Mouse (Mus musculus) left cerebral cortex, postnatal 36 days (tissue): Measurements from ENCODE around the gene Tbc1d1. TPM values are rescaled to one million over a fixed set of nuclear protein-coding genes. Genes with fewer than 3 reads are reported as not detected.

ENCODE experiments used
- DNase-seq, 2 experiments: peaks; one replicate each; pipeline ENCODE4 v3.0.0; 2021 to 2022; ENCODE audit warnings: low spot score in 2 of 2, mixed read lengths in 1 of 2
- intact Hi-C: fragments of 180-260 bp; cut with DNase I; formaldehyde crosslinking; loops from one replicate; pipeline ENCODE4 v1.15.1; 2025
- total RNA-seq, 2 experiments: library from RNA; stranded (reverse); gene quantifications; 2 replicates each; pipeline ENCODE4 v1.2.3; 2021

Gene Tbc1d1
- total RNA-seq, 2 experiments from 2014 or later, result 15.6 to 19.5 TPM

DNA sequence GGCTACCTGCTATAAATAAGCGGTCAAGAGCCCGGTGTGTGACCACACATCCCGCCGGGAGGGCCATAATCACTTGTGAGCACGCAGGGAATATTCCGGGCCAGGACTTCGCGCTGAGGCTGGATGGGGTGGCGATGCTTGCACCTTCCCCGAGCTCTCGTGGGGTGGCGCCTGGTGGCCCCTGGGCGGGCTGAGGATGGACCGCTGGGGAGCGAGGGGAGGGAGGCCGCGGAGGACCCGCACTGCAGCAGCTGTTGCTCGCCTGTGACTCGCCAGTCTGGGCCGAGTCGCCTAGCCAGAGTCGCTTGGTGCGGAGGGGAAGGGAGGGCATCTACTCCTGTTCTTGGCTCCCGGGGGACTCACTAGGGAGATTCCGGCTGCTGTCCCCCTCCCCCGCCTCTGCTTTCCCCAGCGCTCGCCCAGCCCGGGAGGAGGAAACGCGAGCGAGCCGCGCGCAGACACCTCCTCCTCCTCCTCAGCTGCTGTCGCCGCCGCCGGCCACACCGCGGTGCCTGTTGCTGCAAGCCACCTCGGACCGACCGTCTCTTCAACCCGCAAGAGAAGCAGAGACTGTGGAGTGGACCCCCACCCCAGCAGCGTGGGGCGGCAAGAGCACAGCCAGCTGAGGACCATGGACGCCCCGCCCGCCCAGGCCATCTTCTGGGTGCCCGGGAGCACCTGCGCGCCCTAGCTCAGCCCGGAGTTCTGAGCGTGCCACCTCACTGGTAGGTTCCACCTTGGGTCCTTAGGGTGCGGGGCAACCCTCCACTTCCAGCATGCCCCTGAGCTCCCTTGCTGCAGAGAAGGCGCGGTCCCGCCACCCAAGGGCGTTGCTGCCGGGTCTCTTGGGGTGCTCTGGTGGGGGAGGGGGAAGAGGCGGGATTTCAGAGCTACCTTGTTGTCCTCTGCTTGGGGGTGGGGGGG is 3.9 kb downstream of the Tbc1d1 start:
- DNase-seq, result peak; percentile 78 to 82
- intact Hi-C loops, result no loop called here

DNA sequence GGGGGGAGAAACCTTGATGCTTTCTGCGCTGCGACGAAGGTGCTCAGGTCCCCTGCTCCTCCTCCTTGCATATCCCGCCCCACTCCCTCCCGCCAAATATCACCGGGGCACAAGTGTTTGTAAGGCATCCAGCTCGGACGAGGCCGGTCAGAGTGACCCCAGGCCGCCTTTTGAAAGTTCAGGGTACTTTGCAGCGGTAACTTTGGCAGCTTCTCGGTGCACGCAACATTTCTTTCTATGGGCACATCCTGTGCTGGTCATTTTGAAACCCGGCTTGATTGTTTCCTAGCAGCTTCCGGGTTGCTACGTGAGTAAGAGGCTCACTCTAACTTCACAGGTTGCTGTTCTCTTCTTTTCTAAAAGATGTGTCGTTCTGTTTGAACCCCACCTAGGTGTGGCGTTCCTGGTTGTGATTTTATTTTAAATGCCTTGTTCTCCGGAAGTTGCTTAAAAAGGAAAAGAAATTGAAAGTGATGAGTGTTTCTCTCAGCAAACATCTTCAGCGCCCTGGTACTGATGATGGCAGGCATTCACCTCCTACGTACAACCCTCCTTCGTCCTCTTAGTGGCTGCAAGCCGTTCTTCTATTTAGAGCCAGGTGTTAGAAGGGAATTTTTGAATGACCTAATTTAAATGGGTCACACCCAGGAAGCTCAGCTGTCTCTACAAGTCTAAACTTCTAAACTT is 4.7 kb downstream of the Tbc1d1 start:
- intact Hi-C loops, result no loop called here
- DNase-seq, result peak in 1 of 2 experiments; percentile 13

DNA sequence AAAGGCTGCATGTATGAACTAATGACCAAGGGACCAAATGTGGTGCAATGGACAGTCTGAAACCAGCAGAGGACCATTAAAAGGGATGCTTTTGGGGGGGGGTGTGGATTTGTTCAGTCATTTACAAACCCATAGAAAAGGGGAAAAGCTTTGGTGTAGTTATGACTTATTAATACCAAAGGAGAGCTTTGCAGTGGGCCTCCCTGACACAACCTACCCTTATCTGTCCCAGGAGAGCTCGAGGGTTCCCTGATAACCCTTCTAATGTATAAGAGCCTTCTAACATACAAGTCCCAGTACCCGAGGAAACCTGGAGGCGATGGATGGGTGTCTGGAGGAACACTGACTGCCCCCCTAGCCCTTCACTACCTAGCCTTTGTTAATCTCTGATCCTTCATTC is 5.8 kb downstream of the Tbc1d1 start:
- intact Hi-C loops, result no loop called here
- no peak for DNase-seq

DNA sequence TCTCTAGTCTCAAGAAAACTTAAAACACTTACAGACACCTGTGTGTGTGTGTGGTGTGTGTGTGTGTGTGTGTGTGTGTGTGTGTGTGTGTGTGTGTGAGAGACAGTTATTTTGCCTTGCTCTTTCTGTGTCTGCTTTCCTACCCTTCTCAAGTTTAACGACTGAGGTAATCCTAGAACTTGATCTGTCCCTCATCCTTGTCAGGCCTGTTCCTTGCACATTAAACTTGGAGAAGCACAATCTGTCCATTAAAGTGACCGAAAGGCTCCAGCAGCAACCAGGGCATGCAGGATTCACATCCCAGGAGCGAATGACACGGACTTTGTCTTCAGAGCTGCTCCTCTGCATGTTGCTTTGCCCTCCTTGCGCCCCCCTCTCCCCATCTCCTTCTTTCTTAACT is 6.5 kb downstream of the Tbc1d1 start:
- no peak for DNase-seq
- intact Hi-C loops, result no loop called here

DNA sequence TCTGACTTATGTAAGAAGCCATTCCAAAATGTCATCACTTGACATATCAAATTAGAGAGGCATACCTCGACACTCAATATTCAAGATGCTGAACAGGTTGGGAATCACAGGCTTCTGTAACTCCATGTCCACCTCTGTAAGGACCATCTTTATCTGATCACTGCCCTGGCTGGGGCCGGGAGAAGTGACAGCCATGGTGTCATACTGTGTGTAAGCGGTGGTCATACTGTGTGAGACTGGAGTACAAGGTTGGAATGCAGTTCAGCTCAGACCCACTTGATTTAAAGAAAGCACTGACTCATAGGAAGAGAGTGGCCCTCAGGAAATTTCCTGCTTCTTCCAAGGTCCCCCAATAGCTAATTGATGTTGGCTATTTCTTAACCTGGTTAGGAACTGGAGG is 8.3 kb downstream of the Tbc1d1 start:
- DNase-seq, result no peak
- intact Hi-C loops, result no loop called here

DNA sequence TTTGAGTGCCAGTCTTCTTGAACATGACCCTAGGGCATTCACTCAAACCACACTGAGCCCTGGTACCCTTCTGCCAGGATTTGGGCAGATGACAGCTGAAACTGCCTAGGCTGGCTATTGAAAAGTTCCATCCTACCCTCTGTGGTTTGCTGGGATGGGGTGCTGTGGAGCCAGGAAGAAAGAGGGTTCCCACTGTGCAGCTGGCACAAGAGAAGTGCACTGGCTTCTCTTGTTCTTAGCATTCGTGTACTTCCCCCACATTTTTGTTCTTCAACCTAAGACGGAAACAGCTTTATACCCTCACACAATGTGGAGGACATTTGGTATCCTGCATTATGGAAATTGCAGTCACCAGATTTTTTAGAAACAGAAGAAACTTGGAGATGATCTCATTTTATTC is 9.7 kb downstream of the Tbc1d1 start:
- intact Hi-C loops, result no loop called here
- peak in 1 of 2 experiments; percentile 15 for DNase-seq

DNA sequence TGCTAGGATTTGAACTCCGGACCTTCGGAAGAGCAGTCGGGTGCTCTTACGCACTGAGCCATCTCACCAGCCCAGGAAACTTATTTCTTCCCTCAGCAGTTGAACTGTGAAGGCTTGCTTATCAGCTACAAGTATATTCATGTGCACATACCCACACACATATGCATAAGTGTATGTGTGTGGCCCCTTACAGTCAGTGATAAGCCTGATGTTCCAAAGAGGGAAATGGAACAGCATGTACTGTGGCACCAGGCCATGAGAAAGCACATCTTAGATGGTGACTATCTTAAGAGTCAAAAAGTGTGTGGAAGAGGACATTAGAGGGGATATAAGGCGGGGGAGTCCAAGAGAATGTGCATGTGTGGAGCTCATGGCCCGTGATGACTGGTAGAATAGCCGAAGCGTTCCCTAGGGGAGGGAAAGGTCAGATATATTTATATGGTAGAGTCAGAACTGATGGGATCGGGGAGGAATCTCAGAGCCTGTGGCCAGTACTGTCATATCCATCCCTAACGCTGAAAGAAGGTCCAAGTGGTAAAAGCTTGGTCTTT is 13.0 kb downstream of the Tbc1d1 start:
- intact Hi-C loops, result no loop called here
- DNase-seq, result no peak

DNA sequence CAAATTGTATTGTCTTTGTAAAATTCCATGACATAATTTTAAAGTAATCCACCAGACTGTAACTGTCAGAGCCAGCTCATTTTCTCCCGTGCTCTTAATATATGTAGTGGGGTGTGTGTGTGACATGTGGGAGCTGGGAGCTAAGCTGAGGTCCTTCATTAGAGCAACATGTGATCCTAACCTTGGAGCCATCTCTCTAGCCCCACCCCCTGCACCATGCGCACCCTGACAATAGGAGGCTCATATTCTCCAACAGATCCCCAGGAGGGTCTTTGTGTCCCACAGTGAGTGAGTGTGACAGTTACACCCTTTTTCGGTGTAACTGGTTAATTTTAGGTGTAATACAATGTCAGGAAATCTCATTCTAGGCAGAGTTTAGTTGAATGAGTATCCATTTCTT is 16.8 kb downstream of the Tbc1d1 start:
- DNase-seq, result no peak
- intact Hi-C loops, result no loop called here

DNA sequence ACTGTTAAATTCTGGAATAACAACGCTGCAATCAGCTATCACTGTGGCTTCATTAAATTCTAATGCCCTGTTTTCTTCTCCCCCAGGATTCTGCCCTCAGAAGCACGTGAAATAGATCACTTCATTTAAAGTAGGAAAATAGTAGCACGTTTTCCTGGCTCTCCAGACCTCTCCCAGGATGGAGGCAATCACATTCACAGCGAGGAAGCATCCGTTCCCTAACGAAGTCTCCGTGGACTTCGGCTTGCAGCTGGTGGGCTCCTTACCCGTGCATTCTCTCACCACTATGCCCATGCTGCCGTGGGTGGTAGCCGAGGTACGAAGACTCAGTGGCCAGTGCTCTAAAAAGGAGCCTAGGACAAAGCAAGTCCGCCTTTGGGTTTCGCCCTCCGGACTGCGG is 17.2 kb downstream of the Tbc1d1 start:
- intact Hi-C loops, result no loop called here

DNA sequence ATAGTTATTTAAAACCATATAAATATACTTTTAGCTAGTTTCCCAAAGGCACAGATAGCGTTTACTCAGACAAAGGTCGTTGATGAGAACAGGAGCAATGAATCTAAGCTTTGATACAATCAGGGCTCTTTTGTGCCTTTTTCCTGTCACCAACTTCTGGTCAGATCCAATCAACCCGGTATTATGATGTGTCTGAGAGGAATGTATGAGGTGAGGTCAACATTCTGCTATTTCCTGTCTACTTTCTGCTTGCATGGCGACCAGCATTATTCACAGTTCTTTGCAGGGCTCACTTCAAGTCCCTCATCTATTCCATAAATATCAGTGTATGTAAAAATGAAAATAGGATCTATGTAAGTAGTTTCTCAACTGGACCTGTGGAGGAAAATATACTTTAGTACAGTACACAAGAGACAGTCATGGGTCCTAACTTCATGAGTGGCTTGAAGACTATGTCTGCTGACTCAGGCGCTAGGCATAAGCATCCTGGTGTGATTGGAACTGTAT is 18.4 kb downstream of the Tbc1d1 start:
- DNase-seq, result no peak
- intact Hi-C loops, result no loop called here

More for the DNA sequence above, 17.2 kb downstream of the Tbc1d1 start:
- DNase-seq, result no peak

DNA sequence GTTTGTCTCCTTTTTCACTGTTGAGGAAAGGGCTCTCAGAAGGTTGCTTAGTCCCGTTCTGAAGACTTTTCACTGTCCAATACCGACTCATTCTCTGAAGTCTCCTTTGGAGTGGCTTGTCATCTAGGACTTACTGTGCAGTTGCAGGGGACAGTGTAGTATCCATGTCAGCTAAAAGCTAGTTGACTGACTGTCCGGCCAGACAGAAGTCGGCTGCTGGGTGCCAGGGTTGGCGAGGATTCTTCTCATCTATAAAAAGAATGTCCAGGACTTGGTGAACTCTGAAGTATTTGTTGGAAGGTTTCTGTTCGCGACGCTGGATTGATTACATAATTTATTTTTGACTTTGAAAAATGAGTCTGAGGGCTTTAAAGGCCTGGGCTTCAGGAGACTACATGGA is 24.4 kb downstream of the Tbc1d1 start:
- intact Hi-C loops, result no loop called here
- DNase-seq, result no peak

DNA sequence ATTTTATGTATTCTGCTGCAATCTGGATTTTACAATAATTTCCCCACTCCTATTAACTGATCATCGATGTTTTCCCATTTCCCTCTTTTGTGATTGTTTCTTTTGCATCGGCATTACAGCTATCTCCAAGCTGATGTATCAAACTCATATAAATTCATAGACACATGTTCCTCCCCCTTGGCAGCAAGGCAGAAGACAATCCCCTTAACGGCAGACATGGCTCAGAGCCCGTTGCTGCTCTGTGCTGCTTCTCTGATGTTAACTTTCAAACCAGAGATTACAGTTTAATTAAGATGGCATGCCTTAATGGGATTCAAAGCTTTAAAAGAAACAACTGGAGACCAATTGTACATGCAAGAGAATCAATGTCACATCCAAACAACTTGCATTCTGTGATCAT is 27.6 kb downstream of the Tbc1d1 start:
- intact Hi-C loops, result no loop called here

DNA sequence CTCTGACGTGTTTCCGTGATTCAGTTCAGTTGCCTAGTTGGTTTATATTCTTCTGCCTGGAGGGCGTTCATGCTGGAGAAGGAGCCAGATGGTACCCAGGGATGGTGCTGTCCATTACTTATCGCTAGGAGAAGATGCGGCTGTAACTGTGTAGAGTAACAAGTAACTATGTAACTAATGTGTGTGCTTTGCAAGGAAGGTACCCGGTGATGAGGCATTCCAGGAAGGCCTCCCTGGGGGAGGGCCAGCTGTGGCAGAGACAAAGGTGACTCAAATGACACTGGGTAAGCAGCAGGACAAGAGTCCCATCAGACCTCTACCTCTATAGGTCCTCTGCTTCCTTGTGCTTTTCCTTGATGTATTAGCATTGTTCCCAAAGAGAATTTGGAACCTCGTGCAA is 29.2 kb downstream of the Tbc1d1 start:
- intact Hi-C loops, result no loop called here
- DNase-seq, result no peak

More for the DNA sequence above, 27.6 kb downstream of the Tbc1d1 start:
- no peak for DNase-seq

DNA sequence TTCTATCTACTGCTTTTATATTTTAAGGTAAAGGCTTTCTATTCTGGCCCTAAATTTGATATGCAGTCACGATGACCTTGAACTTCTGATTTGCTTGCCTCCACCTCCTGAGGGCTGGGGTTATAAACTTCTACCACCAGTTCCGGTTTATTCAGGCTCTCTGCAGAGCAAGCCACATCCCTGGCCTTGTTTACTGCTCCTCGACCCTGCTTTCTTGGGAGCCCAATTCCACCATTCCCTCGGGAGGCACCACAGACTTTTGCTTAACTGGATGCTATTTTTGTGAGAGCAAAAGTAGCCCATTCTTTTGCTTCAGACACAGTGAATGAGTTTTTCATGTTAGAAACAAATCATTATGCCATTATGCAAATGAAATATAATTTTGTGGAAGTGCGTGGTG is 30.5 kb downstream of the Tbc1d1 start:
- intact Hi-C loops, result no loop called here
- no peak for DNase-seq

DNA sequence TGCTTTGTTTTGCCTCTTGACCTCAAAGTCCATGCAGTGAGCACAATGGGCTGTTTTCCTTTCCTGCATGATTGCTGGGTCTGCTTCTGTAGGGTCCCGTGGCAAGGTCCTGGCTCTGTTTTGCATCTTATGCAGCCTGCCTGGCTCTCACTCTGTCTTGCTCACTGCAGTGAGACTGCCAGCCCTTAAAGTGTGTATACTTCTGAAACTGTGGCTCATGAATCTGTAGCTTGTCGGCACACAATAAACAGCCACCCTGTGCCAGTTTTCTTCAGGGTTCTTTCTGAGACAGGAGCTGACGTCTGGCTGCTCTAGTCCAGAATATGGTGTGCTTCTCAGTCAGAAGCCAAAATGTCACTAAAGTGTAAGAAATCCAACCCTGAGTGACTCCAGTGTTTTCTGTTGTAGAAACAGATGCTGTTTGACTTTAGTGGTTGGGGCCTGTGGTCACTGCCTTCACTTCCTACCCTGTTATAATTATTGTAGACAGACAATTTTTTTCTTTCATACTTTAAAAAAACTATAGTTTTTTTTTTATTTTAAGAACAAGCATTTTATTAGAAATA is 32.1 kb downstream of the Tbc1d1 start:
- intact Hi-C loops, result no loop called here
- DNase-seq, result no peak

DNA sequence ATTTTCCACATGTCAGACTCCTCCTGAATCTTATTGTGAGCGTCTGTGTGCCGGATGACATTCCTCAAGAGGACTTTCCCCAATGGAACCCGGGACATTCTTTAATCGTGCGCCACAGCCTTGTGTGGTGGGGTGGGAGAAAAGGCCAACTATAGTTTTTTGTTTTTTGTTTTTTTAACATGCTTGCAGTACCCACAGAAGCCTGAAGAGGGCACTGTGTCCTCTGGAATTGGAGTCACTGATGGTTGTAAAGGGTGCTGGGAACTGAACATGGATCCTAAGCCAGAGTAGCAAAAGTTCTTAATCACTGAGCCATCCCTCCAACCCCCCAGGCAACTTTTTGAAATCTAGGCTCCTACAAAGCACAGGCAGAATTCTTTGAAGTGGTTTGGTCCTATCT is 34.8 kb downstream of the Tbc1d1 start:
- DNase-seq, result no peak

DNA sequence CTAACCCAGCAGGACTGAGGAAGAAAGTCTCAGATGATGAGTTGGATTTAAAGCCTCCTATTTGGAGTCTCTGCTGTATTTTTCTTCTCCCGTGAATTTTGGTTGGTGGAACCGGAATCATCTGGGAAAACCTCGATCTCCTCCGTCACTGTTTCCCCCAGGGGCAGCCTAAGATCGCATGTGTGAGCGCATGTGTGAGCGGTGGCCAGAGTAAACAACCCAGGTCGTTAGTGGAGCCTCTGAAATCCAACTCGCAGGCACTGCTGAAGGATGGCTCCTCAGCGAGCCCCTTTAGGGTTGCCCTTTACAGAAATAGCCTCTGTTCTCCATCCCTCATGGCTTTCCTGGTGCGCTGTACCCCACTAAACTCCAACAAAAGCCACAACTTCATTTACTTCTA is 37.2 kb downstream of the Tbc1d1 start:
- no peak for DNase-seq
- intact Hi-C loops, result no loop called here

More for the DNA sequence above, 34.8 kb downstream of the Tbc1d1 start:
- intact Hi-C loops, result no loop called here

DNA sequence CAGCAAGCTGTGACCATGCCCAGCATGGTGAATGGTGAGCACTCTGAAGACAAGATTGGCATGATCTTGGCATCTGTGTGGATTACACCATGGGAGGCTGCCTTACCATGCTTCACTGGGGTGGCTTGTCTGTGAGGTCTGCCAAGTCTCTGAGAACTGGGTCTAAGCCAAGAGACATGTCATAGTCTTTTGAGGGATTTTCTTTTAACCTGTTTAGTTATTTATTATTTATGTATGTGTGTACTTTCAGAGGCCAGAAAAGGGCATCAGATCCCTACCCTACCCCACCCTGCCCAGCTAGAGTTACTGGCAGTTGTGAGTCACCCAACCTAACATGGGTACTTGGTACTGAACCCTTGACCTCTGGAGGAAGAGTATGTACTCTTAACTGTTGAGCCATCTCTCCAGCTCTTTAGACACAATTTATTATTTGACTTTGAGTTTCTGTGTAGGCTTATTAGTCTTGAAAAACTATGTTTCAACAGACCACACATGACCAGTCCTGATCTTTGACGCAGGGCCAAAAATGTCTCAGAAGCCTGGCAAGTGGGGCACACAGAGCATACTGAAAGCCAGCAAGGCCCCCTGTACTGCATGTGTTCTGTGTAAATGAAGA is 40.3 kb downstream of the Tbc1d1 start:
- intact Hi-C loops, result no loop called here
- DNase-seq, result no peak

DNA sequence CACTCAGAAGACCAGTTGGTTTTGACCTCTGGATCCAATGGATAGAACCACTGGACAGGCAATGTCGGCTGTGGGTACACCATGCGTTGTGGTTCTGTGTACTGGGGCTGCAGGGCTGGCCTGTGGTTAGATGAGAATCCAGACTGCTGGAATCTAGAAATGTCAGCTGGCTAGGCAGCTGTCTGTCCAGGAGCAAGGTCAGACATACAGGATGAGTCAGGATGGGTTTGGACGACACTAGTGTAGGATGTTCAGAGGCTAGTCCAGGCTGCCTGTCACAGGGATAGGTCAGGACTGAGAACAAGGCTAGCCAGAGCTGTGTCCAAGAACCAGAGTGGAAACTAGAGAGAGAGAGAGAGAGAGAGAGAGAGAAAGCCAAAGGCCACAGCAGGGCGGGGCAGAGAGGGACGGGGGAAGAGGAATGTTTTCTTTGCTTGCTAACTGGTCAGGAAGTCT is 40.8 kb downstream of the Tbc1d1 start:
- no peak for DNase-seq
- intact Hi-C loops, result no loop called here

DNA sequence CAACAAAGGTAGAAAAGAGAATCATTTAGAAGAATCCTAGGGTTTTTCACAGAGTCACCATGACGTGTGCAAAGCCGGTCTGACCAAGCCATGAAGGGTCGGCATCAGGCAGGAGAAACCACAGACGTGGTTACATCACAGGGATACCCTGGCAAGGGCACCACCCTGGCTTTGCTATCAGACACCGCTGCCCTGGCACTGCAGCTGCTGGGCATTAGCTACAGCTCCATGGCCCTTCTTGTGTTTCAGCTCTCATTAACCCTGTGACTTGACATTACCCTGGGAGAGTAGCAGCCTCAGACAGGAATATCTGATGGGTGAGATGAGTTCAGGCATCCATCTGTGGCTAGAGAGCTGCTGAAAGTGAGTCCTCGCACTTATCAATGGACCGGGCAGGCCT is 42.5 kb downstream of the Tbc1d1 start:
- intact Hi-C loops, result no loop called here
- DNase-seq, result no peak
